Mouse (Mus musculus) ES-Bruce4 (cell line): ENCODE results near the gene Ntrk2. TPM values are rescaled to one million over a fixed set of nuclear protein-coding genes. Genes with fewer than 3 reads are reported as not detected.
"Not testable (repeated sequence)": the region's sequence is repeated elsewhere in the genome, so short reads cannot be mapped to it uniquely, and the experiment has no call there.

Source experiments
- H3K27ac ChIP-seq: 2 replicates; pipeline ENCODE4 v1.5.1; 2012; ENCODE audit warnings: low read length, inconsistent platforms; ENCODE audit not compliant: insufficient read depth
- H3K27me3 ChIP-seq: 2 replicates; pipeline ENCODE4 v1.6.1; 2012; ENCODE audit warnings: mild to moderate bottlenecking, low read length, inconsistent platforms; ENCODE audit not compliant: control insufficient read depth, poor library complexity, insufficient read depth, severe bottlenecking
- H3K36me3 ChIP-seq: 2 replicates; pipeline ENCODE4 v1.6.1; 2012; ENCODE audit warnings: inconsistent platforms, mild to moderate bottlenecking, low read length, moderate library complexity; ENCODE audit not compliant: control insufficient read depth, poor library complexity, insufficient read depth, severe bottlenecking
- H3K4me1 ChIP-seq: one replicate; pipeline ENCODE4 v1.8.1; 2011; ENCODE audit warnings: low read length; ENCODE audit not compliant: control insufficient read depth, insufficient read depth
- H3K4me3 ChIP-seq: 2 replicates; pipeline ENCODE4 v1.5.1; 2011; ENCODE audit warnings: low read depth, mild to moderate bottlenecking, low read length
- H3K9ac ChIP-seq: 2 replicates; pipeline ENCODE4 v1.6.1; 2012; ENCODE audit warnings: low read depth, mild to moderate bottlenecking, inconsistent platforms; ENCODE audit not compliant: poor library complexity, severe bottlenecking
- H3K9me3 ChIP-seq: replicated peaks from 2 replicates; pipeline ENCODE4 v1.6.1; 2012; ENCODE audit warnings: mild to moderate bottlenecking, low read length, inconsistent platforms; ENCODE audit not compliant: control insufficient read depth, poor library complexity, insufficient read depth, severe bottlenecking
- CTCF ChIP-seq: IDR thresholded peaks from one replicate; pipeline ENCODE4 v1.8.1; 2011; ENCODE audit warnings: low read depth, low read length
- EP300 ChIP-seq: IDR thresholded peaks from 2 replicates; pipeline ENCODE4 v1.6.1; 2011; ENCODE audit warnings: low read depth, low read length; ENCODE audit not compliant: insufficient read depth
- POLR2A ChIP-seq: IDR thresholded peaks from one replicate; pipeline ENCODE4 v1.8.1; 2011; ENCODE audit warnings: low read length; ENCODE audit not compliant: insufficient read depth
- polyA plus RNA-seq: library from polyadenylated mRNA; stranded (reverse); fragments of >200 nt; gene quantifications from 2 replicates; pipeline ENCODE4 v1.2.4, GENCODE M21; 2011; ENCODE audit warnings: low read depth; ENCODE audit not compliant: missing spikeins, insufficient read depth, insufficient read length

Gene Ntrk2
- polyA plus RNA-seq, 1 experiment: 1.7 TPM

GRCm38 (mm10) chr13:59027436-59027835, 221.1 kb downstream of the Ntrk2 start:
- TF ChIP-seq CTCF: no peak
- TF ChIP-seq EP300: no peak
- TF ChIP-seq POLR2A: no peak
- H3K36me3 ChIP-seq: no peaks in the 10 kb centered on the region

GRCm38 (mm10) chr13:59028546-59028945, 222.2 kb downstream of the Ntrk2 start:
- no peak overlapping the region for H3K9ac ChIP-seq
- H3K36me3 ChIP-seq: no peaks in the 10 kb centered on the region
- no peaks in the 10 kb centered on the region for H3K9me3 ChIP-seq
- no peak for TF ChIP-seq EP300
- TF ChIP-seq CTCF: no peak
- TF ChIP-seq POLR2A: no peak
- H3K27me3 ChIP-seq: no peaks in the 10 kb centered on the region
- H3K4me1 ChIP-seq: no peaks in the 10 kb centered on the region
- H3K4me3 ChIP-seq: no peak overlapping the region
- H3K27ac ChIP-seq: no peak overlapping the region

More at GRCm38 (mm10) chr13:59027436-59027835, 221.1 kb downstream of the Ntrk2 start:
- Histone ChIP-seq H3K27me3 (no peaks in the 10 kb centered on the region), H3K4me1 (no peaks in the 10 kb centered on the region), H3K4me3 (no peak overlapping the region), H3K9me3 (no peaks in the 10 kb centered on the region), H3K27ac (no peak overlapping the region), H3K9ac (no peak overlapping the region)

- Histone ChIP-seq H3K27ac (no peak overlapping the region), H3K36me3 (no peaks in the 10 kb centered on the region), H3K4me1 (no peaks in the 10 kb centered on the region), H3K9ac (no peak overlapping the region), H3K4me3 (no peak overlapping the region), H3K27me3 (no peaks in the 10 kb centered on the region; the same call in 1 of the 2 replicates), H3K9me3 (no peaks in the 10 kb centered on the region)
- TF ChIP-seq EP300: no peak
- TF ChIP-seq CTCF: no peak
- no peak for TF ChIP-seq POLR2A
Observed at GRCm38 (mm10) chr13:59030574-59030973, 224.2 kb downstream of the Ntrk2 start.

- Histone ChIP-seq H3K9ac (no peak overlapping the region), H3K9me3 (no peaks in the 10 kb centered on the region; the same call in 1 of the 2 replicates), H3K36me3 (no peaks in the 10 kb centered on the region), H3K4me1 (no peaks in the 10 kb centered on the region), H3K27me3 (no peaks in the 10 kb centered on the region), H3K4me3 (no peak overlapping the region), H3K27ac (no peak overlapping the region)
- TF ChIP-seq POLR2A (no peak), CTCF (no peak), EP300 (no peak)
Observed at GRCm38 (mm10) chr13:59040156-59040915, 234.0 kb downstream of the Ntrk2 start.

- Histone ChIP-seq H3K27ac (no peak overlapping the region), H3K4me1 (no peaks in the 10 kb centered on the region), H3K9me3 (no peaks in the 10 kb centered on the region; the same call in 1 of the 2 replicates), H3K36me3 (no peaks in the 10 kb centered on the region), H3K9ac (no peak overlapping the region), H3K27me3 (no peaks in the 10 kb centered on the region), H3K4me3 (no peak overlapping the region)
- TF ChIP-seq EP300 (no peak), CTCF (no peak), POLR2A (no peak)
Observed at GRCm38 (mm10) chr13:59041013-59041764, 234.8 kb downstream of the Ntrk2 start.

- no peaks in the 10 kb centered on the region for H3K9me3 ChIP-seq
- H3K4me3 ChIP-seq: no peak overlapping the region
- H3K27me3 ChIP-seq: no peaks in the 10 kb centered on the region
- H3K9ac ChIP-seq: no peak overlapping the region
- H3K4me1 ChIP-seq: no peaks in the 10 kb centered on the region
- no peaks in the 10 kb centered on the region for H3K36me3 ChIP-seq
- TF ChIP-seq POLR2A: no peak
- no peak for TF ChIP-seq CTCF
- no peak for TF ChIP-seq EP300
- H3K27ac ChIP-seq: no peak overlapping the region
Observed at GRCm38 (mm10) chr13:59052188-59052587, 245.8 kb downstream of the Ntrk2 start.

- H3K36me3 ChIP-seq, H3K27me3 ChIP-seq, H3K27ac ChIP-seq, H3K9me3 ChIP-seq, H3K9ac ChIP-seq, H3K4me1 ChIP-seq, H3K4me3 ChIP-seq: not testable (repeated sequence)
Observed at GRCm38 (mm10) chr13:59054331-59054730, 248.0 kb downstream of the Ntrk2 start.
